Mouse (Mus musculus): Measurements from ENCODE around the gene Gdf2.

Gdf2 gene

DNA sequence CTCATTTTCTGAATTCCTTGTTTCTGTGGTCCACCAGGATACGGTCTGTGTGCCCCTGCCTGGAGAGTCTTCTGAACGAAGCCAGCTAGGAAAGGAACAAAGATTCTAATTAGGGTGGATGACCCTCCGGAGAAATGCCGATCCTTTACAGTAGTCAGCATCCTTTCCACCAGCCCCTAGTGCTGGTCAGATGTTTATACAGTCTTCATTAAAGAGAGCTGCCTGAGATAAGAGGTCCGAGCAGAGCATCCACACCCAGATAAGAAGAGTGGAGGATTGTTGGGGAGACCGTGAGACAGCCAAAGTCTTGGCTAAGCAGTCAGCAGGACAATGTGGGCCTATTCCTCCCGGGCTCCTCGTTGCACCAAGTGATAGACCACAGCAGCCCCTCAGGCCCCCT, at the start of gene Gdf2:
Gene Gdf2, plus strand, starts transcription at position 301 of the 400 bp plus-strand sequence.
- no peak for DNase-seq (ENCODE audit: low read depth)

DNA sequence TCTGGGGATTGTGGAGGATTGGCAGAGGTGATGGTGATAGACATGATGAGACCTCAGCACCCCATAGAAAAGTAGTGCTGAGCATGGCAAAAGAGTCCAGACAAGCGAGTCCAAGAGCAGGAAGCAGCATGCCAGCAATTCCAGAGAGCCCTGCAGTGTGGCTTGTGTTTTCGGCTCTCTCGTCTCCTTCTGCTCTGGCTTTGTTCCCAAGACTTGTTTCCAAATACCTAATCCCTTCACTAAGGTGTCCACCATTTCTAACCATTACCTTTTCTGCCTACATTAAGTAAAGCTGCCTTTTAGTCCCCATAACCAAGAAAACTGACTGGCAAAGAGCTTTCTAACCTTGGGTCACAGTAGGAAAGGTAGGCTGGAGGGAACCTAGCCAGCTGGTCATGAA, 49.3 kb upstream of the Gdf2 start:
- no peak for DNase-seq (ENCODE audit: low read depth)

- DNase-seq (ENCODE audit: low read depth) = no peak
Observed at GRCm38 (mm10) chr14:33895777-33896176, 45.1 kb upstream of the Gdf2 start.

DNA sequence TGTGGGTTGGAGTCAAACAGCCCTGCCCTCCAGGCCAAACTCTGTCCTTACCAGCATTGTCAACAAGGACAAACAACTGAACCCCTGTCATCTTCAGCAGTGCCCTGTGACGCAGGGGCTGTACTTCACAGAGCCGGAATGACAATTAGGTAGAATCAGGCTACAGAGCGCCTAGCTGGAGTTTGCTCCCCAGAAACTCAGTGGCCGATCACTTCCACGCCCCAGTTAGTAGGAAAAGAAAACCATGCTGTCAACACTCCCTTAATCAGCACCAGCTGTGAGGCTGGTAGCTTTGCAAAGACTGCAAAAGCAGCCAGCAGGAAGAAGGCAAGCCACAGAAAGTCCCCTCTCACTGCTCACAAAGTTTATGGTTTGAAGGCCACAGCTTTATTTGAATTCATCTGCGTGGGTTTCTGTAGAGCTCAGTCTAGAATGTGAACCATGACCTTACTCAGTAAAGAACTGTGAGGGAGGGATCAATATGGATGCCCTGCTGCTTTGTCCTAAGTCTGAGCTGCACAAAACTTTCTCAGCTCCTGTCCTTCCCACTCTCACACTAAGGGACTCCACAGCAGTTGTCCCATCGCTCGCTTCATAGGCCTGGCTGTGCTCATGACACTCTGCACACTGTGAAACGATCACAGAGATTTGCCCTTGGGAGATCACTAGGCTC, 44.1 kb upstream of the Gdf2 start:
- no peak for DNase-seq (ENCODE audit: low read depth)

- no peak for DNase-seq (ENCODE audit: low read depth)
Observed at GRCm38 (mm10) chr14:33902783-33903182, 38.1 kb upstream of the Gdf2 start.

GRCm38 (mm10) chr14:33903199-33903598, 37.6 kb upstream of the Gdf2 start:
- DNase-seq (ENCODE audit: low read depth) = no peak

DNA sequence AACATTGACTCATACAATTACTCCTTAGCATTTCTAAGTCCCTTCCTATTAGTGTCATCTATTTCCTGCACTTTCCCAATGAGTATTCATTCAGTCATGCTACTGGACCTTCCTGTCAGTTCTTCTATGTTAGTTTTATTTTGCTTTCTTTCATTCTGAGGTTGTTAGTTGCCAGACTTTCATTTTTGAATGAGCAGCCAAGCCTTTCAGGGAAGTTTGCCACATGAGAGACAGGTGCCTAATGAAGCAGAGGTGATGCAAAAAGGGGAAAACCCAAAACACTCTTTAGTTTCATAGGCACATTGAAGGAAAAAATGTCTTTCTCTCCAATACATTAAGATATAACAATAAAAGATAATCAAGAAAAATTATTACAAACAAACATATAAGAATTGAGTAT, 36.0 kb upstream of the Gdf2 start:
- DNase-seq (ENCODE audit: low read depth) = no peak

DNA sequence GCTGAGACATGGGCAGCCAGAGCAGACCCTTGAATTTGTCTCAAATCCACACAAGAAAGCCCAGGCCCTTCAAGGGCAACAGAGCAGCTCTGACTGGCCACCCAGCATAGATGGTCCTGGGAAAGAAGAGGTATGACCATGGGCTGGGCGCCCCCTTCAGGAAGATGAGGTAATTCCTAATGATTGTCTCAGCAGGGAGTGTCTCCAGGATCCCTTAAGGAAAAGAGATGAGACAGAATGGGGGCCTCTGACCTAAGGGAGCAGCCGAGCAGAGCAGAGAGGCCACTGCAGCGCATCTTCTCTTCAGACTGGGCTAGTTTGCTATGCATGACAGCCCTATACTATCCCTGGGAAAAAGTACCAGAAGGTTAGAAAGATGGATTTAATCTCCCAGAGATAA, 27.1 kb upstream of the Gdf2 start:
- DNase-seq (ENCODE audit: low read depth) = no peak

- no peak for DNase-seq (ENCODE audit: low read depth)
Observed at GRCm38 (mm10) chr14:33914206-33914605, 26.6 kb upstream of the Gdf2 start.

DNA sequence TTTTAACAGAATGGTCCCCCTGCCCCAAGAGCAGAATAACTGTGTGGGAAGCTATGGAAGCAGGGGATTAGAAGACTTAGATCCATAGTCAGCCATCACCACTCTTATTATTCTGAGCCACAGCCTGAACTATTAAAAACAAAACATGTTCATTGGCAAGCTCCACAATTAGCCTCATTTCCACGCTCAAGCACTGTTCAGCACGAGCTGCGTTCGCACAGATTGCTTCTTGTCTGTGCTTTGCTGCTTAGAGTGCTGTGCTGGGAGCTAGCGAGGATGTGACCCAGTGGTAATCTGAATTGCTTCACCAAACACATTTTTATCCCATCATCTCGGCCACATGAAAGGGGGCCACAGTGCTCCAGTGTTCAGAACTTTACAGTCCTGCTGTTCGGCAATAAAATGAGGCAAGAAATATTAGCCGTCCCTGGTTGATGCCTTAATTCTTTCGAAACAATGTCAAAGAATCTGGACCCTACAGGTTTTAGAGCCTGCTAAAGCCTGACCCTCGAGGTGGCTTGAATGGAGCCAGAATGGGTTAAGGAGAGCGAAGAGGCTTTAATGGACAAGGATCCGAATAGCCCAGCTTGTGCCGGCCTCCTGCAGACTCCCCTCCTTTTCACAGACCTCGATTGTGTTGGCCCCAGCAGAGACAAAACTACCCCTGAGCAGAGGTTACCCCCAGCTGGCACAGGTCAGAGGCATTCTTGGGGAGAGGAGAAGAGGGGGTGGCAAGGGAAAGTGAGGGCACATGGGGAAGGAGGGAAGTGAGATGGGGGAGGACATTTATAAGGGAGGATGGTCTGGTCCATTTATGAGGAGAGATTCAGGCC, 19.9 kb upstream of the Gdf2 start:
- no peak for DNase-seq (ENCODE audit: low read depth)

GRCm38 (mm10) chr14:33922771-33923167, 18.1 kb upstream of the Gdf2 start:
- no peak for DNase-seq (ENCODE audit: low read depth)

- no peak for DNase-seq (ENCODE audit: low read depth)
Observed at GRCm38 (mm10) chr14:33923168-33924070, 17.4 kb upstream of the Gdf2 start, which contains the start of gene Gdf10. Gene Gdf10, plus strand, starts transcription at chr14:33923587.

DNA sequence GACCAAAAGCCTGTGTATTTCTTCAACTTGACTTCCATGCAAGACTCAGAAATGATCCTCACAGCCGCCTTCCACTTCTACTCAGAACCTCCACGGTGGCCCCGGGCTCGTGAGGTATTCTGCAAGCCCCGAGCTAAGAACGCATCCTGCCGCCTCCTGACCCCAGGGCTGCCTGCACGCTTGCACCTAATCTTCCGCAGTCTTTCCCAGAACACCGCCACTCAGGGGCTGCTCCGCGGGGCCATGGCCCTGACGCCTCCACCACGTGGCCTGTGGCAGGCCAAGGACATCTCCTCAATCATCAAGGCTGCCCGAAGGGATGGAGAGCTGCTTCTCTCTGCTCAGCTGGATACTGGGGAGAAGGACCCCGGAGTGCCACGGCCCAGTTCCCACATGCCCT, 9.0 kb upstream of the Gdf2 start:
- no peak for DNase-seq (ENCODE audit: low read depth)

GRCm38 (mm10) chr14:33932935-33933703, 7.7 kb upstream of the Gdf2 start:
- DNase-seq (ENCODE audit: low read depth) = no peak

DNA sequence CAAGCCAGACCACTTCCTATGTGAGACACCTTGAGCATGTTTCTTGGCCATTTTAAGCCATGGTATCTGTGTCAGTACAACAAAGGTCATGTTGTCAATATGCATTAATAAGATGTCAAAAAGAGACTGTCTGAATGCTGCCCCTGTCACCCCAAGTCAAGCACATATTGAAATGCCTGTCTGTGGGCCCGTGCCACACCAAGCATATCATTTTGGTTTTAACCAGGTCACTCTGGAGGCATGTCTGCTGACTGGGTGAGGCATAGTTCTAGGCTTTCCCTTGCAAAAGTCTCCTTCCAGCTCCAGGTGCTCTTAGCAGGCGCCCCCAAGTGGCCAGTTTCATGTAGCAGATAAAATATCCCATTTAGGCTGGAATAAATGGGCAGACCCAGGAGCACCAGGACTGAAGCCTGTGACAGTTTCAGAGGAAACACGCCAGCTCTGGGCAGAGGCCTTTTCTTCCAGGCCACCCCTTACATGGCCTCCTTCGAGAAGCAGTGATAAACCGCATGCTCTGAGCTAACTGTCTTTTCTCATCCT, 7.0 kb upstream of the Gdf2 start:
- DNase-seq (ENCODE audit: low read depth) = no peak

DNA sequence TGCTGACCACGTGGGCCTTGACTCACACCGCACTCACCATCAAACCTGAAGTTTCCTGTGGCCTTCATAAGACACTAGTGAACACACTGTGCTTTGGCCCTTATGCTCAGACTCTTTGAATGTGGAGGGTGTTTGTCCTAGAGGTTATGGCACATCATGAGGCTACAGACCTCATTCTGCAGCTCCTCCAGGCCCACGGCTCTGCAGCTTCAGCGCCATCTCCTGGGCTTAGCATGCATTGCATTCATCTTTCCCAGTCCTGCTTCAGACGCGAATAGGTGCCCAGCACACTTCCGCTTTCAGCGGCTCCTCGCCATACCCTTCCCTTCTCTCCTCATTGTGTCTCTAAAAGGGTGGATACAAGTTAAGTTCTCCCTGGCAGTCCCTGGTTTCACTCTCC, 1.7 kb upstream of the Gdf2 start:
- DNase-seq (ENCODE audit: low read depth) = no peak

DNA sequence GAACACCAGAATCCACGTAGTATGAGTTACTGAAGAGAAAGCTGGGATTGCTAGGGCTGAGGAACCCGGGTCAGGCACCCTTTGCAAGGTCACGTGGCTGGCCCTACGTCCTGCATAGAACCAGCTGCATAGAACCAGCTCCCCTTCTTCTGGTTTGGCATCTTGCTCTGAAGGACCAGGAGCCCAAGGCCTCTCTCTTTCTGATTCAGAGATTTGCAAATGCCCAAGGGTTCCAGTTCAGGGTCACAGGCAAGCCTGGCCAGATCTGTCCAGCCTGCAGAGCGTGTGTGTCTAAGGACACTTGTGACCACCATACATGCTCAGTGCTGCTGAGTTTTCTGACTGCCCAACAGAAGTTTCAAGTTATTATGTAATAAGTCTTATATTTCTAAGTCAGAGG, 1.4 kb downstream of the Gdf2 start:
- no peak for DNase-seq (ENCODE audit: low read depth)

GRCm38 (mm10) chr14:33946125-33946524, 5.3 kb downstream of the Gdf2 start:
- no peak for DNase-seq (ENCODE audit: low read depth)

GRCm38 (mm10) chr14:33952233-33952981, 11.6 kb downstream of the Gdf2 start:
- no peak for DNase-seq (ENCODE audit: low read depth)

DNA sequence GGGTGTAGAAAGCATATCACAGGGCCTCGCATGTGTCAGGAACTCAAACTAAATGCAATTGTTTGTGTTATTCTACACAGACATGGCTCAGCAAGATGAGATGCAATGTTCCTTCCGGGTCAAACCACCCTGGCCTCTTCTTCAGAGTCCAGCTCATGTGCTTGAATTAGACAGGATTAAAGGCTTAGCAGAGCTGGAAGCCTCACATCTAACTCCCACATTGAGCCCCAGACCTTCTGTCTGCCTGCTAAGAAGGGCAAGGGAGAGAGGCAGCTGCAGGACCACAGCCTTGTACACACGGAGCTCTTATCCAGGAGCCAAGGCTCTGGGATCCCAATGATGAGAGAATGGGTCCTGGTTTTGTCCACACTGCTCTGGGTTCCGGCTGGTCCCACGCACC, 12.9 kb downstream of the Gdf2 start, which contains the start of gene Rbp3:
Gene Rbp3, plus strand, starts transcription at position 243 of the 400 bp plus-strand sequence.
- DNase-seq (ENCODE audit: low read depth) = no peak

DNA sequence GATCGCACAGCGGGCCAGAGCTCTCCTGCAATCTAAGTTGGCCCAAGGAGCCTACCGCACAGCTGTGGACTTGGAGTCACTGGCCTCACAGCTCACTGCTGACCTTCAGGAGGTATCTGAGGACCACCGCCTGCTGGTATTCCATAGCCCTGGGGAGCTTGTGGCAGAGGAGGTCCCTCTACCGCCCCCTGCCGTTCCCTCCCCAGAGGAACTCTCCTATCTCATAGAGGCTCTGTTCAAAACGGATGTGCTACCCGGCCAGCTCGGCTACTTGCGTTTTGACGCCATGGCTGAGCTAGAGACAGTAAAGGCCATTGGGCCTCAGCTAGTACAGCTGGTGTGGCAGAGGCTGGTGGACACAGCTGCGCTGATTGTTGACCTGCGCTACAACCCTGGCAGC, 15.2 kb downstream of the Gdf2 start:
- DNase-seq (ENCODE audit: low read depth) = no peak

All from c-Kit-positive CD71-positive TER-119-negative erythroid progenitor cells, embryonic 14.5 days (primary cell).